Mouse (Mus musculus) fibroblast of lung, adult 2 months (primary cell): ENCODE results near the gene Serpina12.
A peak's percentile ranks its signal among the peaks of the same experiment; 100 is the strongest.

Experiments
- DNase-seq: peaks from one replicate; pipeline ENCODE4 v3.0.0-alpha.2; 2011; ENCODE audit warnings: low read depth

Serpina12 gene

GRCm38 (mm10) chr12:104003238-104003612, 41.0 kb downstream of the Serpina12 start:
- peak; percentile 59 for DNase-seq

GRCm38 (mm10) chr12:104002569-104003237, 41.5 kb downstream of the Serpina12 start:
- DNase-seq = peak; percentile 88

GRCm38 (mm10) chr12:104000594-104000993, 43.6 kb downstream of the Serpina12 start:
- DNase-seq = no peak

GRCm38 (mm10) chr12:103999611-104000010, 44.6 kb downstream of the Serpina12 start:
- DNase-seq = no peak

GRCm38 (mm10) chr12:103996513-103996912, 47.7 kb downstream of the Serpina12 start:
- no peak for DNase-seq

GRCm38 (mm10) chr12:103995292-103996072, 48.8 kb downstream of the Serpina12 start:
- DNase-seq = peak; percentile 33

GRCm38 (mm10) chr12:103992945-103993344, 51.3 kb downstream of the Serpina12 start:
- DNase-seq = peak; percentile 16

- DNase-seq = no peak
These were observed 54.4 kb downstream of the Serpina12 start, which contains the start of gene Serpina11 for GRCm38 (mm10) chr12:103989857-103990256. TSS of gene Serpina11 (minus strand) at chr12:103989957.

- no peak for DNase-seq
These were observed 54.8 kb downstream of the Serpina12 start for GRCm38 (mm10) chr12:103989514-103989767.

GRCm38 (mm10) chr12:103988754-103989513, 55.3 kb downstream of the Serpina12 start:
- no peak for DNase-seq

- DNase-seq = no peak
These were observed 58.4 kb downstream of the Serpina12 start for GRCm38 (mm10) chr12:103985868-103986267.

- peak; percentile 19 for DNase-seq
These were observed 59.3 kb downstream of the Serpina12 start for GRCm38 (mm10) chr12:103984935-103985334.

GRCm38 (mm10) chr12:103981646-103982360, 62.4 kb downstream of the Serpina12 start:
- DNase-seq = no peak
